Mouse (Mus musculus): ENCODE results near the gene Phf5a.

Phf5a gene

DNA sequence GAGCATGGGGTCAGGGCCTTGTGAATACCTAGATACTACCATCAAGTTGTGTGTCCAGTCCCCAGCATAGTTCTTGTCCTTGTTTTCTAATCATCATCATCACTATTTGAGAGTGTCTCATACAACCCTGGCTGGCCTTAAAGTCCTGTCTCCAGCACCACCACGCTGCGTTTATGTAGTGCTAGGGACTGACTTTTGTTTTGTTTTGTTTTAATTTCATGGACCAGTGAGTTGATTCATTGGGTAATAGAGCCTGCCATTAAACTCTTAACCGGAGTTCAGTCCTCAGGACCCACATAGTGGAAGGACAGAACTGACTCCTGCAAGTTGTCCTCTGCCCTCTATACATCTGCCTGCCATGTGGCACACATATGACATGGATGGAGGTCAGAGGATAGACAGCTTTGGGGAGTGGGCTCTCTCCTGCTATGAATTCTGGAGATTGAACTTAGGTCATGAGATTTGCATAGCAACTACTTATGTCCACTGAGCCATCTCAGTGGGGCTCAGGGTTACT, 13.8 kb upstream of the Phf5a start:
- DNase-seq (ENCODE audit: low read depth) = no peak

DNA sequence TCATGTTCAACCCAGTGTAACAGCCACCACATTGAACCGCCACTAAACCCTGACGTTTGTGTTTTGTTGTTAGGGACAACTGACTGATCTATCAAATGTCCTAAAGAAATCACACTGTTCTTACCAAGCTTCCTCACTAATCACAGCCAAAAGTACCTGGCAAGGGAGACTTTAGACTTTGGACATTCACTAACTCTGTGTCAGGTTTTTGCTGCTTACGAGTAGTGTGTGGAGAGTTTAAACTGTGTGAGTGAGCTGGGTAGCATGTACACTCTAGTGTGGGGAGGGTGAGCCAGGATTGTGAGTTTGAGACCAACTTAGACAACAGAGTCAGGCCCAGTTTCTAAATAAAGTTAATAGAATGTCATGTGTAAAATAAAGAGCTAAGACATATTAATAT, 10.6 kb upstream of the Phf5a start:
- DNase-seq (ENCODE audit: low read depth) = no peak

DNA sequence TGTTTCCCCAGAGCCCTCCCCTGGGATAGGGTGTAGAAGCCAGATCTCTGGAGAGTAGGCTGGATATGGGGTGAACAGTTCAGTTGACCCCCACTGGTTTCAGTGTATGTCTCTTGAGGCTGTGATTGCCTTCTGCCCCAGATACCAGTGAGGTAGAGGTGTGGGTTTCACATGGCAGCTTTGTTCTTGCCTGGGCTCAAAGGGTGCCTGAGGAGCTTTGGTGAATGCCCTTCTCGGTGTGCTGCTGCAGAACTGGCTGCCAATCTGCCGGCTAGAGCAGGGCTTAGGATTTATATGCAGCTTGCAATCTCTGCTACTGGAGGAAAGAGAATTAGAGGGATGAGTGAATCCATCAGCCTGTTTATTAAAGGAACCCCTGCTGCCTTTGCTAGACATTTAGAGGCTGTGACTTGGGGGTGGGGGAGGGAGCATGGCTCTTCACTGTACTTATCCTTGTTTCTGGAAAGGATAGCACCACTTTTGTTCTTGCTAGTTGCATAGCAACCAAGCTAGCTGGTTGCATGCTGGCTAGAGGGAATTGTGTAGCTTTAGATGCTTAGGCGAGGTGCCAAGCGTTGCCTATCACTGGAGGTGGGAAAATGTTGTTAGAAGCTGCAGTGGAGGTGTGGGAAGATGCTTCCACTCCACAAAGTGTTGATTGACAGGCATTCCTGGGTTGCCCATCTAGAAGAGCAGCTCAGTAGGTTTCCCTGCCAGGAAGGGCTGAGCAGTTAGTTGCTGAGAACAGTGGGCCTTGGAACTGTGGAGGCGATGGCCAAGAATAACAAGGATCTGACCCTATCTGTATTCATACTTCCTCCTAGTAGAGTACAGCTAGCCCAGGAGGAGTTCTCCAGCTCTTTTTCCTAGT, 8.1 kb upstream of the Phf5a start:
- DNase-seq (ENCODE audit: low read depth) = no peak

DNA sequence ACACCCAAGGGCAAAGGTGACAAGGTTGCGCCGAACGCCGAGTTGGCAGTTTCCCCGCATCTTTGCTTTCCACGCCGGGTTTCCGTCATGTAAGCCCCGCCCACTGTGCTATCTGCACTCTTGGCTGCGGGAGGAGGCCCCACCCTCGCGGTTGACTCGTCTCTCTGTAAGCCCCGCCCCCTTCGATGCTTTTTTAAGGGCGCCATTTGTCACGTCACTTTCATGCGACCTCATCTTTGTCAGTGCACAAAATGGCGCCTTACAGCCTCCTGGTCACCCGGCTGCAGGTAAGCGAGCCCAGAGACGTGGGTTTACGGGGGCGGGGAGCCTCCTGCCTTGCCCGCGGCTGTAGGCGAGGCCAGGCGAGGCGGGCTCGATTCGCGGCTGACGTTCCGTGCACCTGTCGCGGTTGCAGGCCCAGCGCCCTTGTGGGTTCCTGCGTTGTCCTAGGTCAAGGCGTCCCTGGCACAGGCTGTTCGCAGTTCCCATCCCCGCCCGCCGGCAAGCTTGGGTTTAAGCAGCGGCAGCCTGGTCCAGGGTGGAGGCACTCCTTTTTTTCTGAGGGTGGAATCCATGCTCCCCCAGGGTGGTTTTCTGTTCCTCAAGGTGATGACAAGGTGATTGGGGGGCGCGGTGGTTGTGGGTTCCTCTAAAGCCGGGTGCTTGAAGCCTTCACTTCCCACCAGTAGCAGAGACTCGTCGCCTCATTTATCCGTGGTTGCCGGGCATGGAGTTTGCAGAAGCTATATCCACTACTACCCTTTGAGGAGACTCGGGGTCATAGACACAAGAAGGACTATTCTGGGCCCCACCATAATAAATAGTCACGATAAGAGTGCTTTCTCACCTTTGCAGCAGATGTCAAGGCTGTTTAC, 788 bp upstream of the Phf5a start, which contains the start of gene Aco2:
Gene Aco2 (plus strand): TSS at position 48 of the 875 bp plus-strand sequence.
- DNase-seq (ENCODE audit: low read depth) = peak; percentile 100

DNA sequence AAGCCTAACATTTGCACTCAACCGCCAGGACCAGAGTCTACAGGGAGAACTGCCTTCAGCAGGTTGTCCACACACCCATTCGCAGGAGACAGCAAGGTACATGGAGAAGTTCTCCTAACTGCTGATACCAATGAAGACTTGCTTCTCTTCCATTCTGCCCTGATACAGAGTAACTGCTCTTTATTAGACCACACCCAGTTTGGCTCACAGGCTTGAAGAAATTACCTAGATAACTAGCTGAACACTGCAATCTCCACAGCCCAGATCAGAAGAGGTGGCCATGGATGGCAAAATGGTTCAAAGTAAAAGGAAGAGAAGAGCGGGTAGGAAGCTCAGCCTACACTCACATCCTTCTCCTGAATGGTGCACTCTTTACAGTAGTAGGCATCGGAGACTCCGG, 1.7 kb downstream of the Phf5a start:
- DNase-seq (ENCODE audit: low read depth) = no peak

DNA sequence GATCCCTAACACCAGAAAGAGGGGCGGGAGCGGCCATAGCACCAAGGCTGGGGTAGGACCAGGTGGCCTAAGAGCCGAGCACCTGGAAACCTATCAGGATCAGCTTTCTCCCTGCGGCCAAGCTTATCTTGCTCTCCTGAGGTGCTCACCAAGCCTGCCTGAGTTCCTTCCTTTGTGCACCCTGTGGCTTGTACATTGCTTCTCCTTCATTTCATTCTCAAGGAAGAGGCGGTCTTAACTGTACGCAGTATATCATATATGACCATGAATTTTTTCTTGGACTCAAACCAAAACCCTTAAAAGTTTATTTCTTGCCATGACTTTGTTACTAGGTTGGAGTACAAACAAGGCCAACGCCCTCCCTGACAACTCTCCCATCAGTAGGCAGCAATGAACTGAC, 7.5 kb downstream of the Phf5a start:
- DNase-seq (ENCODE audit: low read depth) = no peak

DNA sequence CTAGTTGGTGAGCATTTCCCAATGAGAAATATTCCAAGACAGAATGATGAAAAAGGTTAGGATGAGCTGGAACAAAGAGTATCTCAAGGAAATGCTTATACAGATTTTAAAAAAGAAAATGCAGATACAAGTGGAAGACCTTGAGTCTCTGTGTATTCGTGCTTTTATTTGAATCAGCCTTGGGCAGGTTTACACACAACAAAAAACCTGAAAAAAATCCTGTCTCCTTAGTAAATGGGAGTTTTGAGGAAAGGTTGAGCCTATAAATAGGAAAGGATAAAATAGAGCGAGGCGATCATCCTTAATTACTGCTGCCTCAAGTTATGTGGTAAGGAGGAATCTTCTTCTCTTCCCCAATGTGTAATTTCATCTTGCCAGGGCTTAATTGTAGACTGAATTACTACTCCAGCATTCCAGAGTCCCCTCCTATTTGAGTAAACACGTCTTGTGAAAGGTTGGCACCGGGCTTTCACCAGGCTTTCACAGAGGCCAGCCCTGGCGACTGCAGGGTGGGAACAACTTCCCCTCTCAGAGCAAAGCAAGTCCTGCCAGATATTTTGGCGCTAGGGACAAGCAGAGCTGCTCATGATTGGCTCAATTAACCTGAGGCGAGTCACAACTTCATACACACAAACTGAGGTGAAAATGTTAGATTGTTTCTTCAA, 11.1 kb downstream of the Phf5a start:
- no peak for DNase-seq (ENCODE audit: low read depth)

DNA sequence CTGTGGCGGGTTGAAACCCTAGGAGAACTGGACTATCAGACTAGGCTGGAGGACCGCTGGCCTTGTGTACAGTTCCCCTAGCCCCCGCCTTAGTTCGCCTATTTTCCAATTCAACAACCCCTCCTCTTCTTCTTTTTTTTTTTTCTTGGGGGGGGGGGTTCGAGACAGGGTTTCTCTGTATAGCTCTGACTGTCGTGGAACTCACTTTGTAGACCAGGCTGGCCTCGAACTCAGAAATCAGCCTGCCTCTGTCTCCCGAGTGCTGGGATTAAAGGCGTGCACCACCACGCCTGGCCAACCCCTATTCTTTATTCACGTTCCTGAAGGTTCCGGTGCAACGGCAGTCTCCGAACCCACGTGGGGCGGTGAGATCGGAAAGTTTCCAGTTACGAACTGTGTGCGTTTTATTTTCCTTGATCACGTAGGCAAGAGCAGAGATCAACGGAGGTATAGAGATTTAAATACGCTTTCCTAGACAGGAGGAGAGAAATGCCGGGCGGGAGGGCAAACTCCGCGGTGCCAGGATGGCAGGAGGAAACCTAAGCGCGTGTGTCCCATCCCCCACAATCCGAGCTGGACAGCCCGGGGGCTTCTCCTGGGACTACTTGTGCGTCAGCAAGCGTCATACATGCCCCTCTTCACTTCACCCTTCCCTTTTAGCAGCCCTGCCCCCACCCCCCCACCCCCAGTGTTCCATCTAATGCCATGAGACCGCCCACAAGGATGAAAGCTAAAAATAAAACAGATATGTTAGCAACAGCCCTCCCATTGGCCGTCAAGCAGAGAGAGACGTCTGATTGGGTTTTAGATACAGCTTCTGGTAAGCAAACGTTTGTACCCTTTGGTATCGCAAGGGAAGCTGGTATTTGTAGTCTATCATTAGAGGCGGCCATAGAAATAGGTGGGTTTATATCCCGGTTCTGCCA, 12.1 kb downstream of the Phf5a start:
- DNase-seq (ENCODE audit: low read depth) = peak; percentile 94

DNA sequence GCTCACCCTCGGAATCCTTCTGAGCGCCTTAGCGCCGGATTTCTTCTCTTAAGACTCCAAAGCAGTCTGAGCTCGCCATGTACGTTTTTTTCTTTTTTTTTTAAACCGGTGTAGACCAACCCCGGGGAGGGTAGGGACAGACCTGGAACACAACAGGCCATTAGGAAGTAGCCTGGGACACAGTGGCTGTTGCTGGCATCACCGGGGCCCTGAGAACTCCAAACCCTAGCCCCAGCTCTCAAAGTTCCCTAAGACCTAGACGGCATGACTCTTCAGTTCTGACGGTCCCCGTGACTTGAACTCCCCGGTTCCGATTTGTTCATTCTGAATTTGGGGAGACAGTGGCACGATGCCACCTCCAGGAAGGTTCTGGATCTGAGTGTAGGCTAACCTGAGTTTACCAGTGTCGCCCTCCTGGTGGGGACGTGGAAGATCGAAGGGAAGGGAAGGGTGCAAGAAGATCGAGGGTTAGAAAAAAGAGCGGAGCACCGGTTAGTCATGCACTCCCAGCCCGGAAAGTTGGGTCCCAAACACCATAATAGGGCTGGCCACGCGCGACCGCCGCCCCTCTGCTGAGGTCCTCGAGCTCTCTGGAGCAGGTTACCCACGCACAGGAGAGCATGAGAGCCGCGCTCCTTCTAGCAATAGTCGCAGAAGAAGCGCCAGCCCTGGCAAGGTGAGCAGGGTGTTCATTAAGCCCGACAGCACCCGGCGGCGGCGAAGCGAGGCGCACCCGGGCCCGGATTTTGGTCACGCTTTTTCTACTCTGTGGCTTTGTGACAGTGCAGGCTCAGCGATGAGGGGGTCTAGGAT, 13.0 kb downstream of the Phf5a start, which contains the start of gene Tob2:
Gene Tob2 (minus strand): TSS at position 280 of the 813 bp plus-strand sequence.
- peak; percentile 79 for DNase-seq (ENCODE audit: low read depth)

DNA sequence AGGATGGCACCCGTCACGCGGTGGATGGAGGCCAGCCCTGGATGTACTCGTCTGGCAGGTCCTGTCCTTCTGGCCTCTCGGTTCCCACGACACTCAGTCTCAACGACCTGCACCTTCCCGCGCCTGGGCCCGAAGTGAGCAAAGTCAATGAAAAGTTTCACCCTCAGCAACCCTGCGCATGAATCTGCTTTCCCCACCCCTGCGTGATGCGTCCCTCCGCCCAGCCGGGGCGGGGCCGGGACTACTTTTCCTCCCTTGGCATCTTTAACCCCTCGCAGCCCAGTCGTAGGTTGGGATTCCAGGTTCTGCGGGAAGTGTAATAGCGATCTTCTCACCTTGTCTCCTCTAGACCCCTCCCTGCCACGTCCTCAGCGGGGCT, 13.6 kb downstream of the Phf5a start:
- DNase-seq (ENCODE audit: low read depth) = peak; percentile 92

DNA sequence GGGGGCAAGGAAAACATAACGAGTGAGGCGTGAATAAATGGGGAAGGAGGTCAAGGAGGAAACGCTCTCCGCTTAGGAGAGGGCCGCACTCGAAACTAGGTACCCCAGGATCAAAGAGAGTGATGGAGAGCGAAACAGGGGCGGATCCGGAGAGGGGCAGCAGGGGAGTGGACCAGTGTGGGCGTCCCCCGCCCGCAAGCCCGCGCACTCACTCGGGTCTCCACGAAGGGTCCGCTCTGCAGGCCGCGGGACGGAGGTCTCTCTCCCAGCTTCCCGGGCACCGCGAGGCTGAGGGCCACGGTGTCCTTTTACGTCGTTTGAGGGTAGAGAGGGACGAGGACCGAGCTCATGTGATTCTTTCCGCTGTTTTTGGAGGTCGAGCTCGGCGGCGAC, 14.0 kb downstream of the Phf5a start:
- no peak for DNase-seq (ENCODE audit: low read depth)

DNA sequence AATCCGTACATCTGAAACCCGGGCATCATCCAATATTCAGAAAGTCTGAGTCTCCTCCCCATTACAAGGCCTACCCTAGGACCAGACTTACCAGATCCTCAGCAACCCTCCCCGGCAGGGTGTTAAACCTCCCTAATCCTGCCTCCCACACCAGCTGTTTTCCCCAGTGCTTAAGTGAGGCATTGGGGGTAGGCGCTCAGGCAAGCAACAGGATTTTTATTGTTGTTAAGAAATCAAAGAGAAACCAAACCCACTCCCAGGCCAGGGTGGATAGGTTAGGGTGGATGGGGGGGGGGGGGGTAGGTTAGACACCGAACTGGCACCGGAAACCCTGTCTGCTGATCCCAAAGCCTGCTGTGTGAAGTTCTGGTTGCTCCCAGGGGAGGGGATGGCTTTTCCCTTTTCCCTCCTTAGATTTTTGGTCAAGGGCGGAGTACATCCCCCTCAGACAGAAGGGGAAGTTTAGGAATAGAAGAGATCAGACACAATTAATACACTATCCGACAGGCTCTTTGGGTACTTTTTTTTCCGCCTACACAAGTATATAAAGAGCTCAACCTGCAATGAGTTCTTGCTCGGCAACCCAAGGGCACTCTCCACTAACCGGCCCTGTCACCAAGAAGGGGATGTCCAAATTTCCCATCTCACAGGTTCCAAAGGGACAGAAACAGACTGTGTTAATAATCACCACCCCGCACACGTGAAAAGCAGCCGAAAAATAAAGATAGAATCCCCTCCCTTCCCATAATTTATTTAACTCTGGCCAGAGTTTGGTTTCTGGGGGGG, 14.6 kb downstream of the Phf5a start:
- peak; percentile 64 for DNase-seq (ENCODE audit: low read depth)

DNA sequence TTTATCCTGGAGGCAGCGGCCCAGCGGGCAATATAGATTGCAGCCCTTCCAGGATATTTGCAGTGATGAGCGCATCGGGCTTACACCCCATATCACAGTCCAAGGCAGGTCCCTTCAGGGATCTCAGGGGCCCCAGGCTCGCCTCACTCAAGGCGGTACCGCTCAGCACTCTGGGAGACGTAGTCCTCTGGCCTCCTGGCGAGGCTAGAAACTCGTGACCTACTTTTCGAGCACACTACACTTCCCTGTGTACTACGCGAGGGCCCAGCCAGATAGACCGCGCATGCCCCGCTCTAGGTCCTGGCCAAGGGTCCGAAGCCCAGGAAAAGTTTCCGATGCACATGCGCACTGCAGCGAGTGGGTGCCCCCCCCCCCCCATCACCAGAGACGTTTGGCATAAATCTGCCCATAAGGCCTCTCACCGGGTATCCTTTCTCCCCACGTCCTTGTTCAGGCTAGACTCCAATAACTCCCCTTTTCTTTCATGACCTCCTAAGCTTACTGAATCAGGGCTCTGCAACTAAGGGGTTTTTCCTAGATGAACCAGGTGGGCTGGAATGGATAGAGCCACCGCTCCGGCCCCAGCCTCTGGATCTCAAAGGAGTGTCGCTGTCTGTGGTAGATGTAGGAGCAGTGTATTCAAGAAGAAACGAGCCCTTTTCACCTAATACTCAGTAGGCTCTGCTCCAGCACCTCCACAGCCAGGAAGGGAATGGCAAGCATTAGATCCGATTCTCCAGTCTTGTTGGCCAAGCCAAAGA, 15.5 kb downstream of the Phf5a start:
- peak; percentile 81 for DNase-seq (ENCODE audit: low read depth)

DNA sequence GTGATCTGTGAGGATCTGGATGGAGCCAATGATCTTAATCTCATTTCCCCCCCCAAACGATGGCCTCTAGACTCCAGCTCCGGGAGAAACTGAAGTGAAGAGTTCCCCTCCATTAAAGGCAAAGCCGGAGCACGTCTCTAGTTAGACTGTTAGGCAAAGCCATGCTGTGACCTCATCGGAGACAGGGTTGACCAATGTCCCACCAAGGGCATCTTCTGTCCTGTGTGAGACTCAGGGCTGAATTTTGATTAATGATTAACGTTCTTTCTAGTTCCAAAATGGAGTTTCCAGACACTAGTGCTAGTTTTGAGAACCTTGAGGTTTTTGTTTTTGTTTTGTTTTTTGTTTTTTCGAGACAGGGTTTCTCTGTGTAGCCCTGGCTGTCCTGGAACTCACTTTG, 18.6 kb downstream of the Phf5a start:
- DNase-seq (ENCODE audit: low read depth) = no peak

DNA sequence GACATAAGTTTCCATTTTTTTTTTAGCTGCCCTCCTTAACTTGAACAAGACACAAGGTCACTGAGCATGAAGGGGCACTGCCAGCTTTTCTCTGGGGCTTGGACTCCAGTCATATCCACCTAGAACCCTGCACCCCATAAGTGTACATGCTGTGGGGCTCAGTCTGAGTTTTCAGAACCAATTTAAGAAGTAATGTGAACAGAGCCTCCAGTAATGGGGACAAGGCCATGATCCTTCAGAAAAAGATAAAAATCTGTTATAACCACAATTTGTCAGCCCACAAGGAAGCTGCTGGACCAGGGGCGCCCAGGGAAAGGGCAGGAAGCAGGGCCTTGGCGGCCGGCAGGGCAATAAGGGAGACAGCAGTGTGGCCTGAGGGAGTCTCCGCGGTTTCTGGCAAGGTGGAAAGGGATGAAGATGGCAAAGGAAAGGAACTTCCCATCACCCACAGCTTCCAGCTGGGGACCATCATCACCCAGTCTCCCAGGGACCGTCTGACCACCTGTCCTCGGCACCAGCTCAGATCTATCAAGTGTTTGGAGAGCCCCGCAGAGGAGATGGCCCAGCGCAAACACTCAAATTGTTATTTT, 19.2 kb downstream of the Phf5a start:
- DNase-seq (ENCODE audit: low read depth) = no peak

DNA sequence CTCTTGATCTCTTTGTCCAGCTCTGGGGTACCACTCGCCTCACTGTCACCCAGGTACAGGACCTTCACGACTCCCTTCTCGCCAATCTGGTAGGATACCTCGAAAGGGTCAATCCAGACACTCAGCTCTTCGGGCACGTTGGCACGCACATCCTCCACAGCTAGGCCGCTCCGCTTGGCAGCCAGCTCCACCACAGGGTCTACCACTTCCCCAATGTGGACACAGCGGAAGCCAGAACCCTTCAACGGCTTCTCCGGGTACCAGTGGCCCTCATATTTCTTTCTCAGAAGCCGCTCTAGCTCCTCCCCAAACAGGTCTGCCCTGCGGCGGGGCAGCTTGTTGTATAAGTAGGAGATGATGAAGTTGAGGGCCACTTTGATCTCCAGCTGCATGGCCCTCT, 20.3 kb downstream of the Phf5a start:
- DNase-seq (ENCODE audit: low read depth) = no peak

DNA sequence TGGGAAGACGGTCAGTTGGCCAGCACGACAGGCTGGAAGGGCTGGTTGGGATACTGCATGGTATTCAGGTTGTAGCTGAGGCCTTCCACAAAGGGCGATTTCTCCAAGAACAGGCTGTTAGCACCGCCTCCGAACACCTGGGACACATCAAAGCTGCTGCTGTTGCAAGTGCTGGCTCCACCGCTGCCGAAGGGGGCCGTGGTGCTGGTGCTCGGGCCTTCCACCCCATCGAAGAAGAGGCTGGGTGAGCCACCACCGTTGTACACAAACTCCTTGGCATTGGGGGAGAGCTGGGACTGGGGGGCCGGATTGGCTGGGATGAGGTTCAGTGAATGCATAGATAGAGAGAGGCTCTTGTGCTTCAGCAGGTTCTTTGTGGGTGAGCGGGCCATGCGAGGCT, 21.0 kb downstream of the Phf5a start:
- DNase-seq (ENCODE audit: low read depth) = peak; percentile 14

DNA sequence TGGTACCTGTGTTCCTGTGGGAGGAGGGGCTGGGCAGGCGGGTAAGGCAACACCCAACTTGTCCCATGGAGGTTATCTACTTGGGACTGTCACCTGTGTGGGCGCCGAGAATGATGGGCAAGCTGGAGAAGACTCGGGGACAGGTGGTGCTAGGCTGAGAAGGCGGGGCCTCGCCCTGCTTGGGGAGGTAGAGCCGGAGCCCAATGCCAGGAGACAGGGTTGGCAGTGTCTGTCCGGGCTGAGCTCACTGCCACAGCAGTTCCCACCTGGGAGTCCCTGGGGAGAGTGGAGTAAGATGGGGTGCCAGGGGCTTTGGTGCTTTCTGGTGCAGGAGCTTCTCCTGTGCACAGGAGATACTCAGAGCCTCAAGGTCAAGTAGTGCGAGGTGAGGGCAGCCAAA, 22.6 kb downstream of the Phf5a start:
- DNase-seq (ENCODE audit: low read depth) = peak; percentile 19

All from naive thymus-derived CD4-positive, alpha-beta T cell, adult 2 months (primary cell).